Comparison of ENCODE assay signal across 10 mouse cellular contexts in genomic region chr5:112625555-112626160, GRCm38 (mm10). TPM values are rescaled to one million over a fixed set of nuclear protein-coding genes. Genes with fewer than 3 reads are reported as not detected.
A peak's percentile ranks its signal among the peaks of the same experiment; 100 is the strongest.
DNase-seq lines count a peak whose midpoint lies in the region; ATAC-seq lines count a peak whose summit lies in the region.
"Had no signal": no experiment of that assay in that cellular context is flagged by ENCODE, and none has a peak within 500 bp of the region (broad histone marks: within the 10 kb centered on the region; RNA-seq: fewer than 3 reads in every experiment).

No protein-coding gene starts in this region.

- no peaks in the 10 kb centered on the region for H3K36me3 ChIP-seq in lung, embryonic 16.5 days (ENCODE audit: control insufficient read depth, insufficient read depth, low read length)
- H3K36me3 ChIP-seq in forebrain, embryonic 14.5 days (ENCODE audit: control insufficient read depth, insufficient read depth, low read length): no peaks in the 10 kb centered on the region
- no peaks in the 10 kb centered on the region for H3K36me3 ChIP-seq in limb, embryonic 10.5 days
- no peaks in the 10 kb centered on the region for H3K36me3 ChIP-seq in stomach, embryonic 14.5 days (ENCODE audit: control insufficient read depth, insufficient read depth, low read length)

- H3K27me3 ChIP-seq in lung, embryonic 16.5 days (ENCODE audit: control insufficient read depth, insufficient read depth, low read depth, low read length): no peaks in the 10 kb centered on the region
- H3K27me3 ChIP-seq in forebrain, embryonic 14.5 days (replicated peaks; ENCODE audit: control insufficient read depth, insufficient read depth, low read length): no peaks in the 10 kb centered on the region
- peaks cover 12% of the 10 kb centered on the region; the same call in 1 of the 2 replicates for H3K27me3 ChIP-seq in limb, embryonic 10.5 days (ENCODE audit: low read depth, poor library complexity, severe bottlenecking)
- no peaks in the 10 kb centered on the region for H3K27me3 ChIP-seq in stomach, embryonic 14.5 days (ENCODE audit: control insufficient read depth, insufficient read depth, low read length)

- H3K4me3 ChIP-seq in lung, embryonic 16.5 days (ENCODE audit: low read length): peak overlapping the region; percentile 10; the same call in 1 of the 2 replicates
- H3K4me3 ChIP-seq in forebrain, embryonic 14.5 days (ENCODE audit: low read depth, low read length): no peak overlapping the region
- peak overlapping the region; percentile 37 for H3K4me3 ChIP-seq in limb, embryonic 10.5 days
- H3K4me3 ChIP-seq in stomach, embryonic 14.5 days (ENCODE audit: low read depth, low read length): no peak overlapping the region

- peak overlapping the region; percentile 40 for H3K4me2 ChIP-seq in lung, embryonic 16.5 days (ENCODE audit: low read depth, low read length)
- peak overlapping the region; percentile 24; the same call in 1 of the 2 replicates for H3K4me2 ChIP-seq in forebrain, embryonic 14.5 days (ENCODE audit: low read length)
- peak overlapping the region; percentile 31; the same call in 1 of the 2 replicates for H3K4me2 ChIP-seq in stomach, embryonic 14.5 days (replicated peaks; ENCODE audit: low read depth, low read length)

- DNase-seq in lung, postnatal 4 days: no peak
- DNase-seq in forebrain, embryonic 14.5 days (ENCODE audit: low spot score): peak; percentile 33
- peak; percentile 35 for DNase-seq in limb, embryonic 10.5 days (ENCODE audit: low spot score)
- DNase-seq in layer of hippocampus, postnatal 14 days (ENCODE audit: low spot score in 2 of 2): no peak
- no peak for DNase-seq in thymus, postnatal 10 days (ENCODE audit: low spot score in 2 of 2)
- DNase-seq: heart, adult 11 months; layer of hippocampus, postnatal 36 days had no signal

- H3K4me1 ChIP-seq in lung, embryonic 16.5 days (replicated peaks; ENCODE audit: control insufficient read depth, insufficient read depth, low read length): peaks cover 17% of the 10 kb centered on the region
- H3K4me1 ChIP-seq in forebrain, embryonic 14.5 days (ENCODE audit: control insufficient read depth, insufficient read depth, low read length): peaks cover 8% of the 10 kb centered on the region; the same call in 1 of the 2 replicates
- H3K4me1 ChIP-seq in limb, embryonic 10.5 days: peaks cover 33% of the 10 kb centered on the region
- H3K4me1 ChIP-seq in stomach, embryonic 14.5 days (ENCODE audit: control insufficient read depth, insufficient read depth, low read length): no peaks in the 10 kb centered on the region

- no peak for ATAC-seq in lung, embryonic 16.5 days (ENCODE audit: low read depth)
- ATAC-seq in forebrain, embryonic 14.5 days: no peak
- no peak for ATAC-seq in stomach, embryonic 14.5 days (ENCODE audit: insufficient number of reproducible peaks, insufficient read depth, low FRiP score, low read depth)

- 29% methylated on average over 31 of the region's 31 CpGs for WGBS in lung, embryonic 16.5 days
- 46% methylated on average over 31 of the region's 31 CpGs for WGBS in forebrain, embryonic 14.5 days
- WGBS in limb, embryonic 10.5 days: 45% methylated on average over 31 of the region's 31 CpGs
- 43% methylated on average over 31 of the region's 31 CpGs for WGBS in stomach, embryonic 14.5 days

- no peaks in the 10 kb centered on the region for H3K9me3 ChIP-seq in lung, embryonic 16.5 days (ENCODE audit: control insufficient read depth, low read length)
- H3K9me3 ChIP-seq in forebrain, embryonic 14.5 days (replicated peaks; ENCODE audit: control insufficient read depth, low read length): no peaks in the 10 kb centered on the region
- no peaks in the 10 kb centered on the region for H3K9me3 ChIP-seq in limb, embryonic 10.5 days (replicated peaks)
- H3K9me3 ChIP-seq in stomach, embryonic 14.5 days (ENCODE audit: control insufficient read depth, low read depth, low read length): no peaks in the 10 kb centered on the region

- H3K9ac ChIP-seq in lung, embryonic 16.5 days (ENCODE audit: low read length): 0 out of 2 replicates have a peak overlapping the region, but pooled peaks have one; percentile 17
- H3K9ac ChIP-seq in forebrain, embryonic 14.5 days (ENCODE audit: low read length): peak overlapping the region; percentile 29; the same call in 1 of the 2 replicates
- H3K9ac ChIP-seq in stomach, embryonic 14.5 days (replicated peaks; ENCODE audit: low read depth, low read length): no peak overlapping the region

- H3K27ac ChIP-seq in lung, embryonic 16.5 days (ENCODE audit: low read length): no peak overlapping the region
- no peak overlapping the region for H3K27ac ChIP-seq in forebrain, embryonic 14.5 days (ENCODE audit: low read depth, low read length)
- 0 out of 2 replicates have a peak overlapping the region, but pooled peaks have one; percentile 15 for H3K27ac ChIP-seq in limb, embryonic 10.5 days
- H3K27ac ChIP-seq in stomach, embryonic 14.5 days (ENCODE audit: low read length): no peak overlapping the region

RNA-seq across cellular contexts. Expression of gene Sez6l, which starts 48.7 kb away (rescaled TPM):
- polyA plus RNA-seq in lung, embryonic 16.5 days (2015; fragmentation: Nextera tagmentation; extraction: Ambion mirVana): 0.38 and 0.39 TPM in 2 replicates
- polyA plus RNA-seq in forebrain, embryonic 14.5 days (2014; fragmentation: Nextera tagmentation; extraction: Ambion mirVana): 22.1 and 27.9 TPM in 2 replicates
- polyA plus RNA-seq in limb, embryonic 10.5 days (2016; fragmentation: Nextera tagmentation; extraction: Ambion mirVana): 0.09 and 0.16 TPM in 2 replicates
- polyA plus RNA-seq in stomach, embryonic 14.5 days (2014; fragmentation: Nextera tagmentation; extraction: Ambion mirVana): 2.3 and 2.6 TPM in 2 replicates
- total RNA-seq in layer of hippocampus, postnatal 14 days (2021): 100 to 1,000 TPM; 202 to 218 TPM
- total RNA-seq: MEL had no signal

Comparison
In these comparisons a context has a peak if more than half of its experiments do, and no peak if none do; other contexts are left out.
1. H3K4me3 ChIP-seq: peak in lung, embryonic 16.5 days (single experiment) and limb, embryonic 10.5 days (single experiment); none in forebrain, embryonic 14.5 days (single experiment) and stomach, embryonic 14.5 days (single experiment).
2. DNase-seq: peak in forebrain, embryonic 14.5 days (single experiment) and limb, embryonic 10.5 days (single experiment); none in lung, postnatal 4 days (0 of 2), layer of hippocampus, postnatal 14 days (0 of 2) and thymus, postnatal 10 days (0 of 2).
3. Peak in every context shown above with its lines, with median percentiles within 50 percentile points of each other: H3K4me2 ChIP-seq.